Mouse (Mus musculus) splenic B cell, adult 2 months (primary cell): ENCODE results near the gene Odc1.

Source experiments
- DNase-seq: peaks from one replicate; pipeline ENCODE4 v3.0.0-alpha.2; 2011; ENCODE audit warnings: low read depth, low spot score
- H3K27me3 ChIP-seq: 2 replicates; pipeline ENCODE4 v1.6.1; 2012; ENCODE audit warnings: mild to moderate bottlenecking, low read length, moderate library complexity, mixed read lengths; ENCODE audit not compliant: control insufficient read depth, poor library complexity, insufficient read depth, severe bottlenecking
- H3K36me3 ChIP-seq: 2 replicates; pipeline ENCODE4 v1.6.1; 2012; ENCODE audit warnings: mild to moderate bottlenecking, low read length, moderate library complexity, mixed read lengths; ENCODE audit not compliant: control insufficient read depth, poor library complexity, insufficient read depth, severe bottlenecking

The Odc1 gene

GRCm38 (mm10) chr12:17544209-17545106 lies at the start of gene Odc1:
Gene Odc1, plus strand, starts transcription at chr12:17544794.
- H3K36me3 ChIP-seq, result peaks cover 3% of the 10 kb centered on the region; the same call in 1 of the 2 replicates
- no peaks in the 10 kb centered on the region for H3K27me3 ChIP-seq
- DNase-seq, result peak; percentile 99

- no peak for DNase-seq
- Histone ChIP-seq H3K27me3 (no peaks in the 10 kb centered on the region), H3K36me3 (no peaks in the 10 kb centered on the region)
Measured at GRCm38 (mm10) chr12:17494809-17495208, 49.8 kb upstream of the Odc1 start.

GRCm38 (mm10) chr12:17495858-17496451 lies 48.6 kb upstream of the Odc1 start:
- DNase-seq, result no peak
- H3K27me3 ChIP-seq, result no peaks in the 10 kb centered on the region

GRCm38 (mm10) chr12:17505620-17506074 lies 38.9 kb upstream of the Odc1 start:
- DNase-seq, result peak; percentile 41
- no peaks in the 10 kb centered on the region for H3K27me3 ChIP-seq
- no peaks in the 10 kb centered on the region for H3K36me3 ChIP-seq

More at GRCm38 (mm10) chr12:17495858-17496451, 48.6 kb upstream of the Odc1 start:
- H3K36me3 ChIP-seq, result no peaks in the 10 kb centered on the region

GRCm38 (mm10) chr12:17506117-17506993 lies 38.2 kb upstream of the Odc1 start:
- DNase-seq, result no peak
- no peaks in the 10 kb centered on the region for H3K27me3 ChIP-seq
- no peaks in the 10 kb centered on the region for H3K36me3 ChIP-seq

GRCm38 (mm10) chr12:17506994-17507542 lies 37.5 kb upstream of the Odc1 start:
- peak; percentile 65 for DNase-seq
- H3K36me3 ChIP-seq, result no peaks in the 10 kb centered on the region
- H3K27me3 ChIP-seq, result no peaks in the 10 kb centered on the region

GRCm38 (mm10) chr12:17509310-17509709 lies 35.3 kb upstream of the Odc1 start:
- no peaks in the 10 kb centered on the region for H3K27me3 ChIP-seq
- no peaks in the 10 kb centered on the region for H3K36me3 ChIP-seq
- DNase-seq, result no peak

GRCm38 (mm10) chr12:17510158-17510557 lies 34.4 kb upstream of the Odc1 start:
- Histone ChIP-seq H3K27me3 (no peaks in the 10 kb centered on the region), H3K36me3 (no peaks in the 10 kb centered on the region)
- DNase-seq, result no peak

- DNase-seq, result no peak
- Histone ChIP-seq H3K36me3 (no peaks in the 10 kb centered on the region), H3K27me3 (no peaks in the 10 kb centered on the region)
Measured at GRCm38 (mm10) chr12:17511019-17511418, 33.6 kb upstream of the Odc1 start.

- H3K27me3 ChIP-seq, result no peaks in the 10 kb centered on the region
- no peaks in the 10 kb centered on the region for H3K36me3 ChIP-seq
- DNase-seq, result no peak
Measured at GRCm38 (mm10) chr12:17529180-17529579, 15.4 kb upstream of the Odc1 start.

- no peak for DNase-seq
- no peaks in the 10 kb centered on the region for H3K27me3 ChIP-seq
- H3K36me3 ChIP-seq, result no peaks in the 10 kb centered on the region
Measured at GRCm38 (mm10) chr12:17529726-17530125, 14.9 kb upstream of the Odc1 start.

GRCm38 (mm10) chr12:17530825-17531224 lies 13.8 kb upstream of the Odc1 start:
- H3K36me3 ChIP-seq, result no peaks in the 10 kb centered on the region
- H3K27me3 ChIP-seq, result no peaks in the 10 kb centered on the region
- peak; percentile 43 for DNase-seq

GRCm38 (mm10) chr12:17536222-17536621 lies 8.4 kb upstream of the Odc1 start:
- no peaks in the 10 kb centered on the region for H3K36me3 ChIP-seq
- no peaks in the 10 kb centered on the region for H3K27me3 ChIP-seq
- no peak for DNase-seq

- DNase-seq, result no peak
- Histone ChIP-seq H3K36me3 (no peaks in the 10 kb centered on the region), H3K27me3 (no peaks in the 10 kb centered on the region)
Measured at GRCm38 (mm10) chr12:17537147-17537546, 7.4 kb upstream of the Odc1 start.
